Mouse (Mus musculus) hindbrain, postnatal 0 days (tissue): ENCODE measurements at regions not wholly inside any gene's neighbourhood (a gene's known extent, or its start where the extent isn't known, plus 50 kb on each side); places are given as distances from the start of the nearest gene placed in this dataset.

Source experiments
- ATAC-seq: fragments of 200-750 bp; cut with Nextera tagmentation; 2 replicates; pipeline ENCODE4 v1.8.0; 2017; ENCODE audit warnings: mild to moderate bottlenecking, moderate TSS enrichment, moderate library complexity
- DNase-seq: peaks from one replicate; pipeline ENCODE4 v3.0.0-alpha.2; 2015; ENCODE audit warnings: low spot score
- H3K27ac ChIP-seq: fragments of 300-500 bp; sonication (generic); 2 replicates; pipeline ENCODE4 v1.5.1; 2014; ENCODE audit warnings: mild to moderate bottlenecking
- H3K27me3 ChIP-seq: fragments of 300-500 bp; sonication (generic); 2 replicates; pipeline ENCODE4 v1.6.1; 2014; ENCODE audit warnings: low read length, mixed read lengths; ENCODE audit not compliant: insufficient read depth
- H3K36me3 ChIP-seq: fragments of 300-500 bp; sonication (generic); 2 replicates; pipeline ENCODE4 v1.6.1; 2014; ENCODE audit warnings: low read length, mixed read lengths; ENCODE audit not compliant: insufficient read depth
- H3K4me1 ChIP-seq: fragments of 300-500 bp; sonication (generic); 2 replicates; pipeline ENCODE4 v1.6.1; 2014; ENCODE audit warnings: antibody characterized with exemption, low read length, mixed read lengths; ENCODE audit not compliant: insufficient read depth
- H3K4me2 ChIP-seq: fragments of 300-500 bp; sonication (generic); 2 replicates; pipeline ENCODE4 v1.6.1; 2014; ENCODE audit warnings: low read depth, mild to moderate bottlenecking, low read length, moderate library complexity, mixed read lengths
- H3K4me3 ChIP-seq: fragments of 300-500 bp; sonication (generic); 2 replicates; pipeline ENCODE4 v1.5.1; 2014; ENCODE audit warnings: low read length
- H3K9ac ChIP-seq: fragments of 300-500 bp; sonication (generic); replicated peaks from 2 replicates; pipeline ENCODE4 v1.6.1; 2014; ENCODE audit warnings: mild to moderate bottlenecking, low read length, moderate library complexity, mixed read lengths
- H3K9me3 ChIP-seq: fragments of 300-500 bp; sonication (generic); 2 replicates; pipeline ENCODE4 v1.6.1; 2016; ENCODE audit warnings: low read length, mixed read lengths
- CTCF ChIP-seq: IDR thresholded peaks from 2 replicates; pipeline ENCODE4 v1.5.1; 2016; ENCODE audit warnings: antibody characterized with exemption, control low read depth, low read depth
- WGBS: fragments of 180-500 bp; shearing (Covaris S2); extraction: QIAGEN DNeasy Blood & Tissue Kit; methylation state at CpG from one replicate; pipeline ENCODE4 v1.1.7; 2014; 5-methylcytosine and 5-hydroxymethylcytosine counted together

DNA sequence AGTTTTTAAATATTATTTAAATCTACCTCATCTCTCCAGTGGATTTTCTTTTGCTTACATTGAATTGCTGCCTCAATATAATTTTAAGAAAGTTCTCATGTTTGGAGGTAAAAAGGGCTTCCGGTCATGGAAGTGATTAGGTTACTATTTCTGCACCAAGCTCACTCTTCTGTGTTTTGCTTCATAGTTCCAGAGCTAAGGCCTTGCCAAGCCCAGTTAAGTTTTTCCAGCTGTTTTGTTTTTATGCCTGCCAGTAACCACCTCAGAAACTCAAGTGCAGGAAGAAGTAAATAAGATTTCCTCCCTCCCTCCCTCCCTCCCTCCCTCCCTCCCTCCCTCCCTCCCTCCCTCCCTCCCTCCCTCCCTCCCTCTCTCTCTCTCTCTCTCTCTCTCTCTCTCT is 2466.1 kb downstream of the Poteg start:
- 87% methylated on average over 1 of the region's 1 CpGs for WGBS
- Histone ChIP-seq H3K4me3 (no peak overlapping the region), H3K9me3 (no peaks in the 10 kb centered on the region), H3K27ac (no peak overlapping the region), H3K4me2 (no peak overlapping the region), H3K4me1 (no peaks in the 10 kb centered on the region), H3K27me3 (no peaks in the 10 kb centered on the region), H3K36me3 (no peaks in the 10 kb centered on the region), H3K9ac (no peak overlapping the region)
- no peak for DNase-seq
- no peak for ATAC-seq
- TF ChIP-seq CTCF, result no peak

DNA sequence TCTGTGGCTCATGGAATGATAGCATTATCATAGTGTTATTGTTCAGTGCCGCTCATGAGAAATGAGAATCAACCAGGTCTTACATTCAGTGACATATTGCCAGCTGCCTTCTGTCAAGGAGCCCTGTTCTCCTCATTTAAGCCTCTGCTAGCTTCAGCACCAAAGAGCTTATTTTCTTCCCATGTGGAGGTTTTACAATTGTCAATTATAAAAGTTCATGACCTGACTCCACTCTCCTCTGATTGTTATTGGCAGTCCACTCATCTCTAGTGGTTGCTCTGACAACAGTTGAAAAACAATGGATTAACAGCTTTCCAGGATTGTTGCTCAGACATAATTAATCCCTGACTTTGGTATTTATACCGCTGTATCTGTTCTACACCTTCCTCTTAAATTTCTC is 2473.0 kb downstream of the Poteg start:
- no peak overlapping the region for H3K4me3 ChIP-seq
- no peak overlapping the region for H3K4me2 ChIP-seq
- H3K27me3 ChIP-seq, result no peaks in the 10 kb centered on the region
- no peaks in the 10 kb centered on the region for H3K9me3 ChIP-seq
- WGBS, result 72% methylated on average over 2 of the region's 2 CpGs
- no peak overlapping the region for H3K9ac ChIP-seq
- H3K36me3 ChIP-seq, result no peaks in the 10 kb centered on the region
- H3K27ac ChIP-seq, result no peak overlapping the region
- ATAC-seq (no peak), DNase-seq (no peak)
- TF ChIP-seq CTCF, result no peak
- H3K4me1 ChIP-seq, result no peaks in the 10 kb centered on the region

- H3K4me3 ChIP-seq, result no peak overlapping the region
- no peaks in the 10 kb centered on the region for H3K36me3 ChIP-seq
- ATAC-seq (no peak), DNase-seq (no peak)
- no peak overlapping the region for H3K9ac ChIP-seq
- H3K27ac ChIP-seq, result no peak overlapping the region
- H3K9me3 ChIP-seq, result no peaks in the 10 kb centered on the region
- H3K4me2 ChIP-seq, result no peak overlapping the region
- no peaks in the 10 kb centered on the region for H3K27me3 ChIP-seq
- no peaks in the 10 kb centered on the region for H3K4me1 ChIP-seq
- 83% methylated on average over 4 of the region's 4 CpGs for WGBS
- TF ChIP-seq CTCF, result no peak
Observed at GRCm38 (mm10) chr8:29928257-29928656, 2480.8 kb downstream of the Poteg start.

DNA sequence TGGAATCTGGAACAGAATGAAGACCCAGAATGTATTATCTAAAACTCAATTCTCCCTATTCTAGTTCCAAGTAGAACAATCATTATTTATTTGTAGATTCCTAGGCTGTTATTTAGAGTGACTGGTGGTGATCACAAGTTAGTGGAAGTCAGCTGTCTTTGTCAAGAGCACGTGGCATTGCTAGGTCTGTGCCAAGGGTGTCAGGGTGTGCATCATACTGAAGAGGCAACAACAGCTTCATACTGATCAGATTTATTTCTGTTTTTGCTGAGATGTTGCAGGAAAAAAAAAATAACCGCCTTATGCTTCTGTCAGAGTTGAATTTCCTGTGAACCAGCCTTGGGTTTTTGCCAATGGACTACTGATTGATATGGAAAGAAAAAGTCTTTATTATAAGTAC is 2513.9 kb downstream of the Poteg start:
- TF ChIP-seq CTCF, result no peak
- H3K4me1 ChIP-seq, result no peaks in the 10 kb centered on the region
- no peak overlapping the region for H3K4me3 ChIP-seq
- WGBS, result 82% methylated on average over 2 of the region's 2 CpGs
- no peak overlapping the region for H3K9ac ChIP-seq
- ATAC-seq, result no peak
- H3K36me3 ChIP-seq, result no peaks in the 10 kb centered on the region
- H3K9me3 ChIP-seq, result no peaks in the 10 kb centered on the region
- no peak overlapping the region for H3K27ac ChIP-seq
- H3K27me3 ChIP-seq, result no peaks in the 10 kb centered on the region
- H3K4me2 ChIP-seq, result no peak overlapping the region
- DNase-seq, result no peak

DNA sequence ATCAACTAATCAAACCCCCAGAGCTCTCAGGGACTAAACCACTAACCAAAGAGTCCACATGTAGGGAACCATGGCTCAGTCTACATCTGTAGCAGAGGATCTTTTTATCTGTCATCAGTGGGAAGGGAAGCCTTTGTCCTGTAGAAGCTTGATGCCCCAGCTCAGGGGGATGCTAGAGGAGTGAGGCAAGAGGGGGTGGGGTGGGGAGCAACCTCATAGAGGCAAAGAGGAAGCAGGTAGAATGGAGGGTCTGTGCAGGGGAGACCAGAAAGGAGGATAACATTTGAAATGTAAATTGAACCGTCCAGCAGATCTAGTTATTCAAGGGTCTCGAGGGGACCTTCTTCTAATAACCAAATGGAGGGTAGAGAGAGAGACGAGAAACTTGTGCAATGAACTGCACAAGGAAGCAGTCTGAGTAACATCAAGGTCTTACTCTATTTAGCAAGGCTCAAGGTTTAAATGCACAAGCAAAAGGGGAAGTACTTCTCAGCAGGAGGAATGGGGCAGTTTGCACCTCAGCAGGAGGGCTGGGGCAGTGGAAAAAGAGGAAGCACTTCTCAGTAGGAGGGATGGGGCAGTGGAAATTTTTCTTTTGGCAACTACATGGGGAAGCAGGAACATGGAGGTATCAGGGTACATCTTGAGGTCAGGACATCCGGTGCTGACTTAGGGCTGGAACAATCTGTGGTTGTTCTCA is 2529.3 kb downstream of the Poteg start:
- Histone ChIP-seq H3K36me3 (no peaks in the 10 kb centered on the region), H3K4me2 (no peak overlapping the region), H3K4me3 (no peak overlapping the region), H3K27ac (no peak overlapping the region), H3K4me1 (no peaks in the 10 kb centered on the region), H3K9ac (no peak overlapping the region), H3K27me3 (no peaks in the 10 kb centered on the region), H3K9me3 (no peaks in the 10 kb centered on the region)
- DNase-seq (no peak), ATAC-seq (no peak)
- WGBS, result 76% methylated on average over 4 of the region's 4 CpGs
- TF ChIP-seq CTCF, result no peak

DNA sequence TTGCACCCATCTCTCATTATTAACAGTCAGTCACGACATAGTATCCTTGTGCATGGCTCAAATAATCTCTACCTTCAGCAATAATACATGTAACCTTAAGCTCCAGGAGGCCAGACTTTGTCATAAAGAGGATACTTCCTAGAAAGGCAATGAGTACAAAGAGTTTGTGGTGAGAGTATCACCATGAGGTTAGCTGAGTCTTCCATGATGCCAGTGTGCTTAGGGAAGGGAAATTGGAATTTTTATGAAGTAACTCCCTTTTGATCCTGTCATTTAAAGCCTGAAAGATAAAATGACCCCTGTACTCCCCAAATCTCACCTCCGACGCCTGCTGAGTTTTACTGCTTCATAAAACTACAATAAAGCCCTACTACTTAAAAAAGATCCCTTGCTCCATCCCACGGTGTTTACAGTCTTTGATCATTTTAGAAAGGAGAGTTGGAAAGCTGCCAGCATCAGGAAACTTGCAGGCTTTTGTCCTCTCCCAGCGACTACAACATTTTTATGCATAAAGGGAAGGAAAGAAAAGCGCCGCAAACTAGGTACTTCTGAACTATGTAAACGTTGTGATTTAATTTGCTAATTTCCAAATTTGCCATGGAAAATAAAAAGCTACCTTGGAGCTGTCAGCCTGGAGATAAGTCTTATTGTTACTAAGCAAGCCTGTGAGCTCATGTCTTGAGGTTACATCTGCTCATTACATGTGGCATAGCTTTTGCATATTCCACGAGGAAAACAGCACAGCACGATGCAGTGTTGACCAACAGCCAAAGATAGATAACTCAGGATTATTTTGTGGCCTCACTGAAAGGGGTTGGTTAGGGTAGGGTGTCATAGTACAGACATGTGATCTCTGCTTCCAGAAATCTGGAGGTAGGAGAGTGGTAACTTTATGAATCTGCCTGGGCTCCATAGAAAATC is 2531.4 kb downstream of the Poteg start:
- no peaks in the 10 kb centered on the region for H3K27me3 ChIP-seq
- no peak overlapping the region for H3K27ac ChIP-seq
- H3K36me3 ChIP-seq, result no peaks in the 10 kb centered on the region
- no peak for TF ChIP-seq CTCF
- no peaks in the 10 kb centered on the region for H3K4me1 ChIP-seq
- DNase-seq, result peak; percentile 28
- WGBS, result 27% methylated on average over 10 of the region's 10 CpGs
- H3K9ac ChIP-seq, result no peak overlapping the region
- no peak overlapping the region for H3K4me2 ChIP-seq
- no peak overlapping the region for H3K4me3 ChIP-seq
- ATAC-seq, result no peak
- H3K9me3 ChIP-seq, result no peaks in the 10 kb centered on the region

GRCm38 (mm10) chr8:29992549-29992948 is 2545.1 kb downstream of the Poteg start:
- TF ChIP-seq CTCF, result no peak
- 62% methylated on average over 2 of the region's 2 CpGs for WGBS
- no peaks in the 10 kb centered on the region for H3K9me3 ChIP-seq
- no peak for ATAC-seq
- DNase-seq, result no peak
- no peaks in the 10 kb centered on the region for H3K27me3 ChIP-seq
- H3K4me1 ChIP-seq, result no peaks in the 10 kb centered on the region
- H3K4me2 ChIP-seq, result no peak overlapping the region
- no peak overlapping the region for H3K27ac ChIP-seq
- H3K4me3 ChIP-seq, result no peak overlapping the region
- no peak overlapping the region for H3K9ac ChIP-seq
- H3K36me3 ChIP-seq, result no peaks in the 10 kb centered on the region
